Mouse (Mus musculus) frontal cortex, postnatal 14 days (tissue): ENCODE data around the gene Heatr4.
"Not testable (repeated sequence)": the region's sequence is repeated elsewhere in the genome, so short reads cannot be mapped to it uniquely, and the experiment has no call there.

Source experiments
- DNase-seq, 2 experiments: peaks; one replicate each; pipeline ENCODE4 v3.0.0; 2022; ENCODE audit warnings: low spot score in 2 of 2

The Heatr4 gene

GRCm38 (mm10) chr12:83938592-83938991, 46.1 kb downstream of the Heatr4 start:
- not testable (repeated sequence) for DNase-seq

GRCm38 (mm10) chr12:83937600-83937999, 47.1 kb downstream of the Heatr4 start:
- no peak for DNase-seq

- no peak for DNase-seq
Observed at GRCm38 (mm10) chr12:83929186-83929804, 55.4 kb downstream of the Heatr4 start.

GRCm38 (mm10) chr12:83927747-83928146, 56.9 kb downstream of the Heatr4 start:
- DNase-seq: no peak

GRCm38 (mm10) chr12:83926061-83926460, 58.6 kb downstream of the Heatr4 start:
- DNase-seq: no peak

GRCm38 (mm10) chr12:83925160-83925703, 59.4 kb downstream of the Heatr4 start:
- no peak for DNase-seq

GRCm38 (mm10) chr12:83924332-83924731, 60.3 kb downstream of the Heatr4 start:
- DNase-seq: no peak

- DNase-seq: no peak
Observed at GRCm38 (mm10) chr12:83923486-83923859, 61.2 kb downstream of the Heatr4 start.

GRCm38 (mm10) chr12:83922724-83923485, 61.7 kb downstream of the Heatr4 start:
- no peak for DNase-seq

- DNase-seq: peak; percentile 98 to 99
Observed at GRCm38 (mm10) chr12:83921535-83922381, 62.9 kb downstream of the Heatr4 start, which contains the start of gene Numb. TSS of gene Numb (minus strand) at chr12:83921934.

GRCm38 (mm10) chr12:83920721-83921441, 63.8 kb downstream of the Heatr4 start:
- DNase-seq: peak in 1 of 2 experiments; percentile 30

GRCm38 (mm10) chr12:83916884-83917283, 67.8 kb downstream of the Heatr4 start:
- no peak for DNase-seq

- no peak for DNase-seq
Observed at GRCm38 (mm10) chr12:83914797-83915196, 69.9 kb downstream of the Heatr4 start.

GRCm38 (mm10) chr12:83914202-83914740, 70.4 kb downstream of the Heatr4 start:
- DNase-seq: no peak

- no peak for DNase-seq
Observed at GRCm38 (mm10) chr12:83910451-83910850, 74.2 kb downstream of the Heatr4 start.
